8 mouse cellular contexts compared by ENCODE assay signal in the genomic region with DNA sequence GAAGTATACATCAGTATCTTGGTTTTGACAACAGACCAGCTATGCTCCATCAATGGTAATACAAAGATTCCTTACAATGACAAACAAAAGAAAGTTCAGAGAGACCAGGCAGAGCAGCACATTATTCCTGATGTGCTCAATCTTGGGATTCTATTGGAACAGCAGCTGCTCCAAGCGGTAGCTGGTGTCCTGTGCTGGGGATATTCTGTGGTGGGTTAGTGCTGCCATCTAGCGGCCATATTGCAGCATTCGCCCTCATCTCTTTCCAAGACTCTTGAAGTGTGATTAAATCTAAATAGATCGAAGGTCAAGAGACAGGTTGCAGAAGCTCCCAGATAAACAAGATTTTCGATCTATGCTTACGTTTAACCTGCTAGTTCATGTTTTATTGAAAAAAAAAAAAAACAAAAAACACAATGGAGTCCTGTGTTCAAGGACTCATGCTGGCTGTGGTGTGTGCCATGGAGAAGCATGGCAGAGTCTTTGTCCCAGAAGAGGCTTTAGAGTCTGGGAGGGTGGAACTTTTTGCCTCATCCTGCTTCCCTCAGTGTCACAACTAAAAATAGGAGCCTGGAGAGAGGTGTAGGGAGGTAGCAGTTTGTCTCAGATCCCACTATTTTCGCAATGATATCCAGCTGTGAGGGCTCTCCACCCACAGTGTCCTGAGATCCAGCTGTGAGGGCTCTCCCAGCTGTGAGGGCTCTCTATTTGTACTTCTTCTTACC.
DNase-seq lines count a peak whose midpoint lies in the region; ATAC-seq lines count a peak whose summit lies in the region.

No protein-coding gene starts in this region.

- 26% methylated on average over 7 of the region's 7 CpGs for WGBS in neural tube, embryonic 15.5 days

- peak; percentile 15 for DNase-seq in adrenal gland, adult 8-10 months
- peak; percentile 84 for DNase-seq in embryo, embryonic 11 days
- peak; percentile 69 to 77 for DNase-seq in kidney, postnatal 25 days
- peak; percentile 27 to 43 for DNase-seq in lung, adult 18-20 months
- DNase-seq in thymus, postnatal 0 days (ENCODE audit: low spot score) = peak; percentile 59

- no peak overlapping the region for H3K27ac ChIP-seq in neural tube, embryonic 15.5 days (replicated peaks)

- no peak overlapping the region for H3K4me2 ChIP-seq in neural tube, embryonic 15.5 days

- peak; percentile 85 for ATAC-seq in CD4-positive, CD25-positive, alpha-beta regulatory T cell, adult 4 months
- peak; percentile 88 for ATAC-seq in granulocyte monocyte progenitor cell, adult 5-6 weeks (replicated peaks; ENCODE audit: poor library complexity, severe bottlenecking)
- ATAC-seq in neural tube, embryonic 15.5 days (ENCODE audit: low FRiP score) = peak; percentile 89; the same call in 1 of the 2 replicates

- no peak overlapping the region for H3K9ac ChIP-seq in neural tube, embryonic 15.5 days (replicated peaks)

- no peaks in the 10 kb centered on the region for H3K36me3 ChIP-seq in neural tube, embryonic 15.5 days

- no peaks in the 10 kb centered on the region for H3K4me1 ChIP-seq in neural tube, embryonic 15.5 days

- no peaks in the 10 kb centered on the region for H3K27me3 ChIP-seq in neural tube, embryonic 15.5 days (replicated peaks)

- H3K4me3 ChIP-seq in neural tube, embryonic 15.5 days (replicated peaks) = no peak overlapping the region

- no peaks in the 10 kb centered on the region for H3K9me3 ChIP-seq in neural tube, embryonic 15.5 days (replicated peaks)

Comparison
In these comparisons a context has a peak if more than half of its experiments do, and no peak if none do; other contexts are left out.
1. DNase-seq: peak in every context shown above with its lines; median percentile 84 in embryo, embryonic 11 days; 73 in kidney, postnatal 25 days; 59 in thymus, postnatal 0 days; 35 in lung, adult 18-20 months; 15 in adrenal gland, adult 8-10 months.